Mouse (Mus musculus) ES-Bruce4 (cell line): ENCODE measurements around the gene Mtor.

Experiments
- CTCF ChIP-seq: IDR thresholded peaks from one replicate; pipeline ENCODE4 v1.8.1; 2011; ENCODE audit warnings: low read depth, low read length
- EP300 ChIP-seq: IDR thresholded peaks from 2 replicates; pipeline ENCODE4 v1.6.1; 2011; ENCODE audit warnings: low read depth, low read length; ENCODE audit not compliant: insufficient read depth
- POLR2A ChIP-seq: IDR thresholded peaks from one replicate; pipeline ENCODE4 v1.8.1; 2011; ENCODE audit warnings: low read length; ENCODE audit not compliant: insufficient read depth

- no peak for TF ChIP-seq POLR2A
- TF ChIP-seq CTCF = no peak
- TF ChIP-seq EP300 = no peak
These were observed 87.5 kb downstream of the Mtor start for GRCm38 (mm10) chr4:148535876-148536275.
